Mouse (Mus musculus) Patski (cell line): ENCODE measurements around the gene Slc7a11. TPM values are rescaled to one million over a fixed set of nuclear protein-coding genes. Genes with fewer than 3 reads are reported as not detected.

Experiments used
- ATAC-seq: fragments of 100-300 bp; one replicate; pipeline ENCODE4 v1.8.0; 2021
- CTCF ChIA-PET: fragments of 350-600 bp; sonication (Branson Sonifier 250); formaldehyde crosslinking; loops from one replicate; lab custom pipeline; 2022; ENCODE audit warnings: inconsistent platforms; lab: Charles Lee
- POLR2A ChIA-PET: fragments of 350-600 bp; sonication (Branson Sonifier 250); formaldehyde crosslinking; loops from one replicate; lab custom pipeline; 2022; ENCODE audit warnings: antibody characterized with exemption, inconsistent platforms; lab: Charles Lee
- DNase-seq: peaks from one replicate; pipeline ENCODE4 v3.0.0-alpha.2; 2011; ENCODE audit warnings: low read depth, low spot score
- H3K27me3 ChIP-seq: fragments of 371-371 bp; one replicate; pipeline ENCODE4 v1.5.1; 2021
- CTCF ChIP-seq: fragments of 100-300 bp; IDR thresholded peaks from one replicate; pipeline ENCODE4 v1.5.1; 2021
- in situ Hi-C: fragments of 300-500 bp; cut with MboI; formaldehyde crosslinking; loops from 3 replicates; pipeline ENCODE4 v1.11.1; 2018; ENCODE audit warnings: low pct_unique_long_range_greater_than_20kb, mixed read lengths
- polyA plus RNA-seq: library from polyadenylated mRNA; unstranded; gene quantifications from one replicate; pipeline ENCODE4 v1.2.3, GENCODE M21; 2021

The Slc7a11 gene
- polyA plus RNA-seq, 1 experiment from 2014 or later: 1.2 TPM

- in situ Hi-C loops: no loop called here
- DNase-seq: no peak
- ATAC-seq: no peak
- no peaks in the 10 kb centered on the region for H3K27me3 ChIP-seq
- no peak for TF ChIP-seq CTCF
- CTCF ChIA-PET: interaction anchor here (1.7 kb wide), 1 partner anchor 16 kb away, joined by 4 read pairs; no protein-coding TSS in a partner anchor
- POLR2A ChIA-PET: no interaction called here
Observed at GRCm38 (mm10) chr3:49856797-49857196, 586.6 kb downstream of the Slc7a11 start.

- in situ Hi-C loops: no loop called here
- POLR2A ChIA-PET: interaction anchor here (0.6 kb wide), 2 partner anchors 16 to 139 kb away, joined by 3 read pairs; no protein-coding TSS in a partner anchor
- CTCF ChIA-PET: interaction anchor here (1.5 kb wide), 1 partner anchor 9 kb away, joined by 4 read pairs; no protein-coding TSS in a partner anchor
- H3K27me3 ChIP-seq: no peaks in the 10 kb centered on the region
- DNase-seq (no peak), ATAC-seq (no peak)
- no peak for TF ChIP-seq CTCF
Observed at GRCm38 (mm10) chr3:49854277-49854676, 589.1 kb downstream of the Slc7a11 start.

GRCm38 (mm10) chr3:49842971-49843370, 600.4 kb downstream of the Slc7a11 start:
- ChIA-PET CTCF (no interaction called here), POLR2A (no interaction called here)
- TF ChIP-seq CTCF: no peak
- DNase-seq (no peak), ATAC-seq (no peak)
- in situ Hi-C loops: no loop called here
- H3K27me3 ChIP-seq: no peaks in the 10 kb centered on the region
